Mouse (Mus musculus): ENCODE data around the gene Rbfox3. TPM values are rescaled to one million over a fixed set of nuclear protein-coding genes. Genes with fewer than 3 reads are reported as not detected.

Gene Rbfox3
- total RNA-seq, 2 experiments from 2014 or later, result 276 to 303 TPM

DNA sequence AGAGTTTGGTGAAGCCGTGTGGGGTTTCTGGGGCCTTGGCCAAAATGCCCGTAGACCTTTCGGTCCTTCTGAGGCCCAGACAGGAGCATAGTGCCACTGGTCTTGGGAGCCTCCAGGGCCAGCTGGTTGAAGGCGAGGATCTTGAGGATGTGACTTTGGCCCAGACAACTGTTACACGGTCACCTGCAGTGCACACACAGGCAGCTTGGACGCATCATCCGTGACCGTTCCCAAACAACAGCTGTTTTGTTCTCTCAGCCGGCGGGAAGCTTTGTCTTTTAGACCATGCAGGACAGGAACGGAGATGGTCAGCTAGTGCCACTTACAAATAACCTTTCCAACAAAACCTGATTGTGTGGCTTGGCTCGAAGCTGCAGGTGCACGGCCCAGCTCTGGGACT is 439.7 kb downstream of the Rbfox3 start:
- Histone ChIP-seq H3K27ac (no peak overlapping the region), H3K4me3 (no peak overlapping the region)
- no peak for DNase-seq (ENCODE audit: low spot score in 2 of 2)
- no peak for TF ChIP-seq CTCF (conservative IDR thresholded peaks at IDR 0.05)

DNA sequence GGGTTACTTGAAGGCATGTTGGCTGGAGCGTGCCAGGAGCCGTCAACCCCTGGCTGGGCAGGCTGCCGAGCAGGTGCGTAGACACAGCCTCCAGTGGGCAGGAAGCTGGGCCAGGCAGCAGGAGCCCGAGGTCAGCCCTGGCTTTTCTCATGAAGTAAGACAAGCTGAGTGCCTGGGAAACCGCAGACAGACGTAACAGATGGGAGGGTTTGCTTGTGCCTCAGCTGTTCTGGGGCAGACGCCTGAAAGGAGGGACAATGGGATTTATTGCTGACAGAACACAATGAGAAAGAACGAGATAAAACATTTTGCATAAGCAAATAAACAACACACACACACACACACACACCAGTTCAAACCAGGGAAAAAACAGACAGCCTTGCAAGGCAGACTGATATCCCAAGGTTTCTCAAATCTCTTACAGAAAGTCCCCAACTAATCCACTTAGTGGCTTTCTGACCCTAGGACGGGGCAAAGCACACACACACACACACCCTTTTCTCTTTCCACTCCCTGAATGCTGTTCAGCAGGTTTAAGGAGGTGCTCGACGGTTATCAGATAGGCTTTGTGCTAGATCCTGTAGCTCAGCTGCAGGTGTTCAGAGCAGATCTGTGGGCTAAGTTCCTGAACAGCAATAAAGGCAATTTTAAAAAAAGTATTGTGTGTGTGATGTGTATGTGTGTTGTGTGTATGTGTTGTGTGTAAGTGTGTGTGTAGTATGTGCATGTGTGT is 441.0 kb downstream of the Rbfox3 start:
- no peak overlapping the region for H3K27ac ChIP-seq
- no peak for TF ChIP-seq CTCF (conservative IDR thresholded peaks at IDR 0.05)
- no peak overlapping the region for H3K4me3 ChIP-seq
- no peak for DNase-seq (ENCODE audit: low spot score in 2 of 2)

DNA sequence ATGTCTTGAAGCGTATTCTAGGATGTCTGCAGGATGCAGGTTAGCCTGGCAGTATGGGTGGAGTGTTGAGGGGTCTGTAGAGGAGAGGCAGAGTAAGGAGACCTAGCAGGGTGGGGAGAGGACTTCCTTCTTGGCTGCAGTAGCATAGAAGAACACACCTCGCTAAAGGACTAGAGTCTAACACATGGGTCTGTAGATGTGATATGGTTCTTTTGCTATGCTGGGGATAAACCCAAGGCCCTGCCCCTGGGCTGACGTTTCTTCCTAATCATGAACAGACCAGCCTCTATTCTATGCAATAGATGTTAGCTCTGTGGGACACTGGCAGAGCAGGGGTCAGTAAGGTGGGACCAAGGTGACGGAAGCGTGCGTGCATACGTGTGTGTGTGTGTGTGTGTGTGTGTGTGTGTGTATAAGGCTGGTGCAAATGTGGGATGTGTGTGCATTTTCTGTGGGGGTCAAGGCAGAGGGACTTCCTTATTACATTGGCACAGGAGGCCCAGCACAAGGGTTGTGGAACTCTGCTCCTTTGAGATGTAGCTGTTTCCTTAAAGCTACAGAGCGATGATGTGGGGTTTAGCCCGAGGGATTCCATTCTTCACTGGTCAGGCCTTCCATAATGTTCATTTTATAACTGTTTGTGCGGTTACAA is 441.8 kb downstream of the Rbfox3 start:
- no peak overlapping the region for H3K27ac ChIP-seq
- TF ChIP-seq CTCF (conservative IDR thresholded peaks at IDR 0.05), result no peak
- DNase-seq (ENCODE audit: low spot score in 2 of 2), result no peak
- H3K4me3 ChIP-seq, result no peak overlapping the region

DNA sequence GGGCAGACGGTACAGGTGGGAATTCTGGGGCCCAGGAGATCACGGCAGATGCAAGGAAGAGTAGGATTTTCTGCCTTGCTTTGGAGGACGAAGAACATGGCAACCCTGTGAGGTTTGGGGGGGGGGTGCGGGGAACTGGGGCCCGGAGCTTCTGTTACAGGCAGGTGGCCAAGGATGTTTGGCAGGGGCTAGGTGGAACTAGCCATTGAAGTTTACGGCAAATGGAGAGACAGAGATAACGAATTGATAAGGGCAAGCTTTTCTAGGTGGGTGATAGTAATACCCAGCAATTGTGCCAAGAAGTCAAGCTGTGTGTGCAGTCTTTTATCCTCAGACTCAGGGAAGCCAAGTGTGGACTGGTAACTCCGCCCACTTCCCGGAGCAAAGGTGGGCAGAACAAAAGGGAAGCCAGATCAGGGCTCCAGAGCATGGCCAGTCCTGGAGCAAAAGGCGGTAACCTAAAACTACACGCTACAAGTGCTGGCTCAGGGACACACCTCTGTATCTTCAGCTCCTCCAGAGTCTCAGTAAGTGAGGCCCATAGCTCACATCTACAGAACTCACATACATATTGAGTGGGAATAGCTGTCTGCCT is 443.9 kb downstream of the Rbfox3 start:
- no peak for TF ChIP-seq CTCF (conservative IDR thresholded peaks at IDR 0.05)
- no peak for DNase-seq (ENCODE audit: low spot score in 2 of 2)
- no peak overlapping the region for H3K4me3 ChIP-seq
- no peak overlapping the region for H3K27ac ChIP-seq

DNA sequence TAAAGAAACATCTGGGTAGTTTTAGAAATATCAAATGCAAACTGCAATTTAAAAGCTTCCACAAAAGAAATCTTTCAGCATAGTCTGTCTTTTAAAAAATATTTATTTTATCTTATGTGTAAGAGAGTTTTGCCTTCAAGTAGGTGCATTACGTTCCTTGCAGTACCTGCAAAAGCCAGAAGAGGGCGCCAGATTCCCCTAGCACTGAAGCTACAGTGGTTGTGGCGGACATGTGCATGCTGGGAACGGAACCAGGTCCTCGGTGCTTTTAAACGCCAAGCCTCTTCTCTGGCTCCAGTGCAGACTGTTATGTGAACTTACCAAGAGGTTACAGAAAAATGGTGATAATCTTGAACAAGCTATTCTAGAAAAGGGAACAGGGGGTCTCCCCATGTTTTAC is 451.1 kb downstream of the Rbfox3 start:
- Histone ChIP-seq H3K27ac (no peak overlapping the region), H3K4me3 (no peak overlapping the region)
- TF ChIP-seq CTCF (conservative IDR thresholded peaks at IDR 0.05), result peak; percentile 81
- no peak for DNase-seq (ENCODE audit: low spot score in 2 of 2)

DNA sequence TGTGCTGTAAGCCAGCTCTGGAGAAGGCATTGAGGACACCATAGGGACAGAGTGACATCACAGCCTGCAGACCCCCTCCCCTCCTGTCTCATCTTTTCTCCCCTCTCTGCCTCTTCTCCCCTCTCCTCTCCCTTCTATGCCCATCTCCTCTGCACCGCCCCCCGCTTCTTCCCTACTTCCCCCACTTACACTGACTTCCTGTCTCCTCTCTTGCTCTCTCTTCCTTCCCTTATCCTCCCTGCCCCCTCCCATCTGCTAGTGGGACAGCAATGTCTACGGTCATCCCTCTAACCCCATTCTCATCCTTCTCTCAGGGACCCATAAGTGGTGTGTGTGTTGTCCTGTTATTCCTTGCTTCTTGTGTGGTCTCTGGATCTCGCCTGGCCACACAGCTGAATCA is 451.9 kb downstream of the Rbfox3 start:
- no peak for TF ChIP-seq CTCF (conservative IDR thresholded peaks at IDR 0.05)
- no peak for DNase-seq (ENCODE audit: low spot score in 2 of 2)
- no peak overlapping the region for H3K27ac ChIP-seq
- H3K4me3 ChIP-seq, result no peak overlapping the region

DNA sequence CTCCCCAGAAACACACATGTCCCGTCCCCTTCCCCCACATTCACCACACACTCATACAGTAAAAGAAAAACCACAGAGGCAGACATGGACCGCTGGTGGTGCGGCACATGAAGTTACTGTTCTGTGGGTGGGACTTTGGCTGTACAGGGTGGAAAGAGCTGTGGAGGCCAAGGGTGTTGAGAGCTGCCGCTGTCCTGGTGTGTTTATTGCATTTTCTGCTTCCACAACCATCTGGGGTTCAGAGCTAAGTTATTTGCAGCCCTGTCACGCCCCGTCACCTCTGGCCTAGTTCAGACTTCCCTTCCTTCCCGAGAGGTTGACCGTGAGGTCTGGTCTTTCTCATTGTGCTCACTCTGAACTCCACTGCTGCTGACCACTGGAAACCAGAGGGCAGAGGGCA is 452.3 kb downstream of the Rbfox3 start:
- no peak for DNase-seq (ENCODE audit: low spot score in 2 of 2)
- H3K27ac ChIP-seq, result peak overlapping the region; percentile 61; the same call in 1 of the 2 replicates
- no peak for TF ChIP-seq CTCF (conservative IDR thresholded peaks at IDR 0.05)
- H3K4me3 ChIP-seq, result no peak overlapping the region

DNA sequence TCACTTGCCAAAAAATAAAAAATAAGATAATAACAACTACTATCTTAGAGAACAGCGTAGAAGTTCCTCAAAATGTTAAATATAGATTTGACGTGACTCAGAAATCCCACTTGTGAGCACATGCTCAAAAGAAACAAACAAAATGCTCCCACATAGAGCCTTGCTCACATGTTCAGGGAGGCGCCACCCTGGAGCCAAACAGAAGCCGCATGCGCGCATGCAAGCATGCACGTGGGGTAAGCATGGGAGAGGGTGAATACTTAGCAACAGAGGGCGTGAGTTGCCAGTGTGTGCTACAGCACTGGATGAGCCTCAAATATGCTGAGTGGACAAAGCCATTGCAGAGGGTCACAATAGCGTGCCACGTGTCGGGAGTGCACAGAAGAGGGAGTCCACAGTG is 454.5 kb downstream of the Rbfox3 start:
- Histone ChIP-seq H3K27ac (peak overlapping the region; percentile 15; the same call in 1 of the 2 replicates), H3K4me3 (no peak overlapping the region)
- TF ChIP-seq CTCF (conservative IDR thresholded peaks at IDR 0.05), result no peak
- DNase-seq (ENCODE audit: low spot score in 2 of 2), result peak; percentile 41 to 63

DNA sequence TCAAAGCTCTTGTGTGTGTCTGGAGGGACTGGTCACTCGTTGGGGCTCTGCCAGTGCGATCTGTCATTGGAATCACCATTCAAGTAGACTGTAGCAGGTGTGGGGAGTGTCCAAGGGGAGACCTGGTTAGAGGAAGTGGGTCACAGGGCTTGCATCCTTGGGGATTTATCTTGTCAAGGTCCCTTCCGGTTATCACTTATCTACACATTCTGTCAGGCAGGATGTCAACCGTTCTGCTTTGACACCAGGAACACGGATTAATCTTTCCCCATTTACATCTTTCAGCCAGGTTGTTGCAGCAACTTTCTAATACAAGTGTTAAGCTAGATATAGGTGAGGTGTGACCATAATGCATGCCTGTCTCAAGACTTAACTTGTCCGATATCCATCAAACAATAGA is 455.6 kb downstream of the Rbfox3 start:
- H3K4me3 ChIP-seq, result no peak overlapping the region
- TF ChIP-seq CTCF (conservative IDR thresholded peaks at IDR 0.05), result no peak
- no peak overlapping the region for H3K27ac ChIP-seq
- DNase-seq (ENCODE audit: low spot score in 2 of 2), result no peak

DNA sequence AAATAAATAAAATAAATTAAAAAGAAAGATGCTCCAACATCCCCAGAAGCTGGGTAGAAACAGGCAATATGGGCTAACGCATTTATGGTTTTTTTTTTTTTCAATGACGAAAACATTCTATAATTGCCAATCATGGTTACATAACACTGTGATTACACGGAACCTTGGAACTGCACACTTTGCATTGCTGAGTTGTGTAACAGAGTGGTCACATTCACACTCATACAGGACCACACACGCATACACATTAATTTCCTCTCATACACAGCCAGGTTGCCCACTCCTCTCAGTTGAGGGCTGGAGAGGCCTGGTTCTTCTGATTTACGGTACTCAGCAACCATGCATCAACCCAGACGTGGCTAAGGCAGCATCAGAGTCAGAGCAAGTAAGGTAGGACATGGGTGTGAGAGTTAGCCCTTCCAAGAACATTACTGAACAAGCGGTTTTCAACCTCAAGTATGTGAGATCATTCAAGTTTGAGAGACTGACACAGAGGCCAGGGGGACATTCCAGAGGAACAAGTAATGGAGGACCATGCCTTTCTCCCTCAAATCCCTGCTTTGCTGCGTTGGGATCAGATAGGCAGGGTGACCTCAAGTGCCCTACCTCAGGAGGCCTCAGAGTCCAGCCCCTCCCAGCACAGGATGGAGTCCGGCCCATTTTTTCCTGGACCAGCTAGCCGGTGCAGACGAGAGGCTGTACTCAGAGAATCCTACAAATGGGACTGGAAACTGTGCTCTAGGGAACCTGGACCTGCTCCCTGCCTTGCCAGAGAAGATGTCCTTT is 457.3 kb downstream of the Rbfox3 start:
- no peak overlapping the region for H3K27ac ChIP-seq
- TF ChIP-seq CTCF (conservative IDR thresholded peaks at IDR 0.05), result no peak
- DNase-seq (ENCODE audit: low spot score in 2 of 2), result no peak
- H3K4me3 ChIP-seq, result no peak overlapping the region

DNA sequence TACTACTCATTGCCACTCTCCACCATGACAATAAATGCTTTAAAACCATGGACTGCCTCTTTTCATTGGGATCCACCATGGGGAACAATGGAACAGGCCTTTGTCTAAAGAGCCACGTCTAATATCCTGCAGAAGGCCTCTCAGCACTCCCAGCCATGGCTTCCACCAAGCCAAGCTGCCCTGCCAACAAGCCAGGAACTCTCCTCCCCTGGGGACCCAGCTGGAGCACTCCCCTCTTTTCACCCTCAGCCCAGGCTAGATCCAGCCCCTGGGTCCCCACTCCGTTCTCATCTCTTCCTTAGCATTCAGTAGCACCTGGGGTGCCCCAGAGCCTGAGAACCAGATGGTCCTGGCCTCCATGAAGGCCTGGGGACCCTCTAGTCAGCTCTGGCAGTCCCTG is 458.4 kb downstream of the Rbfox3 start:
- no peak for DNase-seq (ENCODE audit: low spot score in 2 of 2)
- Histone ChIP-seq H3K4me3 (no peak overlapping the region), H3K27ac (no peak overlapping the region)
- no peak for TF ChIP-seq CTCF (conservative IDR thresholded peaks at IDR 0.05)

DNA sequence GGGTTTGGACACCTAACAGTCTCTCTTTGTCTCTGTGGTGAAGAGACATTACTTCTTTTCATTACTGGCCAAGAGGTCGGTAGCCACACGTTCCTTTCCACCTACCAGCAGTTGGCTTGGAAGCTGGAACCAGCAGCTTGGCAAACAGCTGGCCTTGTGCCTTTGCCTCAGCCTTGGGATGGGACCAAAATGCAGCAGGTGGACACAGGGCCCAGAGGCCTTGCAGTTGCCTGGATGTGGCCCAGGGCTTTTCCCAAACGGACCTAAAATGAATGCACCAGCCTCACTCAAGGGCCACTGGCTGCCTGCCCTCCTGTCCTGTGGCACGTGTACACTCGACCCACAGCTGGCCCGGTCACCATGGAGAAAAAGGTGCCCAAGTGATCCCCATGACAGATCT is 460.2 kb downstream of the Rbfox3 start:
- Histone ChIP-seq H3K4me3 (no peak overlapping the region), H3K27ac (no peak overlapping the region)
- TF ChIP-seq CTCF (conservative IDR thresholded peaks at IDR 0.05), result no peak
- no peak for DNase-seq (ENCODE audit: low spot score in 2 of 2)

DNA sequence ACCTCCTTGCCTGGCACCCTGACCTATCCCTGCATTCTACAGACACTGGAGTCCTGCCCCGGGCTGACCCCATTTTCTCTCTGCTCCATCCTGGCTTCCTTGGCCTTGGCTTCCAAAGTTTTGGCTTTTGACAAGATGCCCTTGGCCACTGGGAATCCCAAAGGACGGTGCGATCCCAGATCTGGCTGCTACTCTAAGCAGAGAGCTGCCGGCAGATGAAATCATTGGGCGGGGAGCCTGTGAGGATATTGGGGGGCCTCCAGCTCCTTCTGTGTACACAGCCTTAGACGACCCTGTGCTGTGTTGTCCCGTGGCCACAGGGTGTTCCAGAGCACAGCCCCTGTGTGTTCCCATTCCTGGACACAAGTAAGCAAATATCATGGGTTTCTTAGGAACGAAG is 463.0 kb downstream of the Rbfox3 start:
- no peak for TF ChIP-seq CTCF (conservative IDR thresholded peaks at IDR 0.05)
- no peak overlapping the region for H3K27ac ChIP-seq
- no peak for DNase-seq (ENCODE audit: low spot score in 2 of 2)
- H3K4me3 ChIP-seq, result no peak overlapping the region

All from layer of hippocampus, adult 2 months (tissue).